Comparison of ENCODE assay signal across 14 mouse cellular contexts in the genomic region with DNA sequence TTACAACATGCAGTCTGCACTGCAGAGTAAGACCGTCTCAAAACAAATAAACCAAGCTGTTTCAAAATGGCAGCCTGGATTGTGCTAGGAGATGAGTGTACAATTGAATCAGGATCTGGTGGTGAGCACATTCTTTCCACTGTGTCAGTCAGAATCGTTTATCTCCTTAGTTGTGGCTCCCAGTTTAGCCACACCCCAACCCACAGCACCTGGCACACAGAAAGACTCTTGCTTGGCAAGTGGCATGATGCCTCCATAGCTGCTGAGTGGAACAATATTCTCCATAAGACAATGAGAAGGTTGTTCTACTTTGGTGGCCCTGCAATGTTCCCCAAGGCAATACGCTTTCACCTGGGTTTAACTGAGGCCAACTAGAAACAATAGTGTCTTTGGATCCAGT.
"Had no signal": no experiment of that assay in that cellular context is flagged by ENCODE, and none has a peak within 500 bp of the region (broad histone marks: within the 10 kb centered on the region; RNA-seq: fewer than 3 reads in every experiment).

No protein-coding gene starts in this region.

- DNase-seq: kidney, adult 11 months; kidney, adult 8-10 months; kidney, postnatal 14 days; kidney, postnatal 4 days; layer of hippocampus, adult 9-11 months; left cerebral cortex, postnatal 4 days; lung, adult 18-20 months; lung, postnatal 10 days; lung, postnatal 4 days; retina, postnatal 1 day; right cerebral cortex, postnatal 25 days had no signal

- ATAC-seq: intestine, embryonic 15.5 days; liver, embryonic 12.5 days; midbrain, embryonic 15.5 days had no signal
